7 mouse cellular contexts compared by ENCODE assay signal in the genomic region with DNA sequence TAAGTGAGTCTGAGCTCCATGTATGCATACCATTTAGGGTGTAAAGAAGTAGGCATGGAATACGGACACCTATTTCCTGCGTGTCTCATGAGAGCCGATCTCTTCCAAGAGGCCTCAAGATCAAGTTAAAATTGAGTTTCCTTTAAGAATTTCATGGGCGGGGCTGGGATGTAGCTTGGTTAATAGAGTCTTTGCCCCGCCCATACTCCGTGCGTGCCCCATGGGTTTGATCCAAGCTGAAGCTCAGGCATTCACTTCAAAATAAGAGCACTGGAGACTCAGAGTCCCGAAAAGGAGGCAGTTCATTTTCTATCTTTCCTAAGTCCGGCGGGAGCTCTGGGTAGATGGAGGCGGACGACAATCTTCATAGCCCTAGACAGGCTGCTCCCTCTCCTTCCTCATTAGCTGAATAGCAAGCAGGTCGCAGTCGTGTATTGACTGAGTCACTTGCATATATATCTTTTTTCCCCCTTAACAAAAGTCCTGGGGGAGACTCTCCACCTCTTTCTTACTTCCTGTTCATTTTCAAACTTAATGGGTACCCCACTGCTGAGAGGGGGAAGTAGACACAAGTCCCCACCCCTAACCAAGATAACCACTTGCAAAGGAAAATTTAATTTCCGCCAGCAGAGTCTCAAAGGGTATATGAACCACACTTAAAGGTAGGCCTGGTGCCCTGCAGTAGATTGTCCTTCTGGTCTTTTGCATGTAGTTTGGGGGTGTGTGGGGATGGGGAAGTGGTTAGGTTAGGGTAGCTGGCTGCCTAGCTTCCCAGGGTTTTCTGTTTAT.
DNase-seq lines count a peak whose midpoint lies in the region; ATAC-seq lines count a peak whose summit lies in the region.

No protein-coding gene starts in this region.

- no peaks in the 10 kb centered on the region for H3K9me3 ChIP-seq in intestine, embryonic 16.5 days (ENCODE audit: control insufficient read depth, low read length)
- no peaks in the 10 kb centered on the region for H3K9me3 ChIP-seq in liver, embryonic 16.5 days (replicated peaks; ENCODE audit: control insufficient read depth, low read length)

- ATAC-seq in intestine, embryonic 16.5 days = peak; percentile 85
- ATAC-seq in liver, embryonic 16.5 days (ENCODE audit: low read depth) = peak; percentile 77

- H3K27ac ChIP-seq in intestine, embryonic 16.5 days (ENCODE audit: low read length) = no peak overlapping the region
- no peak overlapping the region; the same call in 1 of the 2 replicates for H3K27ac ChIP-seq in liver, embryonic 16.5 days (ENCODE audit: low read length)

- WGBS in intestine, embryonic 16.5 days = 33% methylated on average over 15 of the region's 15 CpGs
- whole genome bisulfite sequencing in liver, embryonic 16.5 days (ENCODE audit: insufficient replicate concordance) = 27% methylated on average over 15 of the region's 15 CpGs

- no peaks in the 10 kb centered on the region for H3K36me3 ChIP-seq in intestine, embryonic 16.5 days (ENCODE audit: control insufficient read depth, insufficient read depth, low read length)
- no peaks in the 10 kb centered on the region for H3K36me3 ChIP-seq in liver, embryonic 16.5 days (ENCODE audit: control insufficient read depth, insufficient read depth)

- H3K4me1 ChIP-seq in intestine, embryonic 16.5 days (ENCODE audit: control insufficient read depth, insufficient read depth, low read length) = no peaks in the 10 kb centered on the region
- H3K4me1 ChIP-seq in liver, embryonic 16.5 days (ENCODE audit: control insufficient read depth, low read depth, low read length) = no peaks in the 10 kb centered on the region

- no peak overlapping the region for H3K9ac ChIP-seq in intestine, embryonic 16.5 days (ENCODE audit: low read depth, low read length)
- peak overlapping the region; percentile 24; the same call in 1 of the 2 replicates for H3K9ac ChIP-seq in liver, embryonic 16.5 days (ENCODE audit: low read depth, low read length)

- no peaks in the 10 kb centered on the region for H3K27me3 ChIP-seq in intestine, embryonic 16.5 days (replicated peaks; ENCODE audit: control insufficient read depth, insufficient read depth, low read length)
- H3K27me3 ChIP-seq in liver, embryonic 16.5 days (ENCODE audit: control insufficient read depth, insufficient read depth, low read depth, low read length) = no peaks in the 10 kb centered on the region

- DNase-seq in NIH3T3 (ENCODE audit: low read depth) = peak; percentile 40
- DNase-seq in c-Kit-positive CD71-negative TER-119-negative erythroid progenitor cells, embryonic 14.5 days (ENCODE audit: low read depth) = peak; percentile 42
- DNase-seq in gastrocnemius, postnatal 10 days = peak; percentile 17
- peak; percentile 88 for DNase-seq in retina, postnatal 1 day
- DNase-seq in layer of hippocampus, postnatal 36 days = no peak

- H3K4me3 ChIP-seq in intestine, embryonic 16.5 days (ENCODE audit: low read length) = no peak overlapping the region; the same call in 1 of the 2 replicates
- peak overlapping the region; percentile 31 for H3K4me3 ChIP-seq in liver, embryonic 16.5 days (ENCODE audit: low read depth, low read length)

- peak overlapping the region; percentile 5; the same call in 1 of the 2 replicates for H3K4me2 ChIP-seq in intestine, embryonic 16.5 days (ENCODE audit: low read depth, low read length)
- peak overlapping the region; percentile 34 for H3K4me2 ChIP-seq in liver, embryonic 16.5 days (ENCODE audit: low read depth, low read length)

Comparison
In these comparisons a context has a peak if more than half of its experiments do, and no peak if none do; other contexts are left out.
1. DNase-seq: peak in NIH3T3 (single experiment), c-Kit-positive CD71-negative TER-119-negative erythroid progenitor cells, embryonic 14.5 days (single experiment), gastrocnemius, postnatal 10 days (single experiment) and retina, postnatal 1 day (single experiment); none in layer of hippocampus, postnatal 36 days (0 of 2).